Mouse (Mus musculus): ENCODE measurements around the gene Isy1. TPM values are rescaled to one million over a fixed set of nuclear protein-coding genes. Genes with fewer than 3 reads are reported as not detected.

Isy1 gene
- polyA plus RNA-seq, 1 experiment, result 51.1 TPM

DNA sequence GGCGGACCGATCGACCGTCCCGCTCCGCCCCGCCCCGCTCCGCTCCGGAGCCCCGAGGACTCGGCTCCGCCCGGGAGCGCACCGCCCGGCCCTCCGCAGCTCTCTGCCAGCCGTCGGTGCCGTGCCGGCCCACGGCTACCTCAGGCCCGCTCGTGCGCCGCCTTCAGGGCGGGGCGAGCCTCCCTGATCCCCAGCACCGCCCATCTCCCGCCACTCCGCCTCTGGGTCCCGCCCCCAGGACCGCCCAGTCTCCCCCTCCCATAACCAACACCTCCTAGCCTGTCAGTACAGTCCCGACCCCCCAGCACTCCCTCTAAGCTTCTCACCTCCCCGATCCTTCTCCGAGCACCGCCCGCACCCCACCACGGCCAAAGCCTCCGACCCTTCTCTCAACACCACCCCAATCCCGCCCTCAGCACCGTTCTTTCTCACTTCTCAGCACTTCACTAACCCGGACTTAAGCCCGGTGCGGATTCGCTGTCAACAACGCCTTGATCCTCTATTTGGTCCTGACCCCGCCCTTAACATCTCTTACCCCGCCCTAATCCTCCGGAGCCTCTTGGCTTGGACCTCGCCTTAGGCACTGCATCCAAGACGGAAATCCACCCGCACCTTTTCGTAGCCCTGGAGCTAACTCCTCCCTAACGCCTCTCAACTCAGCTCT, 26.8 kb downstream of the Isy1 start, which contains the start of gene Rab43:
Rab43 (minus strand) TSS at position 490 of the 664 bp plus-strand sequence.
- no peak for TF ChIP-seq GATA1 (IDR thresholded peaks at IDR 0.05; ENCODE audit: low read length)

DNA sequence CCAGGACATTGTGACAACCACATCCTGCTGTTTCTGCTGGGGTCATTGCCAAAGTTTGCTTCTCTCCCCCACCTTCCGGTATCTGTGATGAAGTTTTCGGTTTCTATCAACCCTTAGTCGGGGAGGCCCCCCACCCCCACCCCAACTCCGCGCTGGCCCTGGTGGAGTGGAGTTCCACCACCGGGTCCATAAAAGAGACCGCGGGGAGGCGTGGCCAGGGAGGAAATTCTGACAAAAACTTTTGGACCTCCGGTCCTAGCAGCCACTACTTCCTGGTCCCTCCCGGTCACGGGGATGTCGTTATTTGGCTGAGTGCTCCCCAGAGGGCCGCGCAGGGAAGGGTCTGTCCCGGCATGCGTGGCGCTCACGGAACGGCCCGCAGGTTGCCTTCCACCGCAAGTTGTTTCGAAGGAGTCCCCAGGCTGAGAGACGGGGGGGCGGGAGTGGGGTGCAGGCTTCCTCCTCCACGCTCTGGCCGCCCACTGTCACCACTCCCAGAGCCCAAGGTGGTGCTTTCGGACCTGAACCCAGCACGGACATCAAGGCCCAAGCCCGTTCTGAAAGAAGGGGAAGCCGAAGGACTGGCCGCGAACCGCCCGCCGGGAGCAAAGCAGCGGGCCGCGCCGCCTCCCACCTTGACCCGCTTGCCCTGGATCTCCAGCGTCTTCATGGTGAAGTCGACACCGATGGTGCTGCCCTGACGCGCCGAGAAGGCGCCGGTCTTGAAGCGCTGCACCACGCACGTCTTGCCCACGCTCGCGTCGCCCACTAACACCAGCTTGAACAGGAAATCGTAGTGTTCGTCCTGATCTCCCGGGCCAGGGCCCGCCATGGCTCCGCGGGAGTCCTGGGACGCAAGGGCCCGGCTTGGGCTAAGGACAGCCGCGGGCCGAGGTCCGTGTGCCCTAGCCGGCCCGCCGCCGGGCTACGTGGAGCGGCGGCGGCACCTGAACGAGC, 27.6 kb downstream of the Isy1 start:
- TF ChIP-seq GATA1 (IDR thresholded peaks at IDR 0.05; ENCODE audit: low read length), result no peak

DNA sequence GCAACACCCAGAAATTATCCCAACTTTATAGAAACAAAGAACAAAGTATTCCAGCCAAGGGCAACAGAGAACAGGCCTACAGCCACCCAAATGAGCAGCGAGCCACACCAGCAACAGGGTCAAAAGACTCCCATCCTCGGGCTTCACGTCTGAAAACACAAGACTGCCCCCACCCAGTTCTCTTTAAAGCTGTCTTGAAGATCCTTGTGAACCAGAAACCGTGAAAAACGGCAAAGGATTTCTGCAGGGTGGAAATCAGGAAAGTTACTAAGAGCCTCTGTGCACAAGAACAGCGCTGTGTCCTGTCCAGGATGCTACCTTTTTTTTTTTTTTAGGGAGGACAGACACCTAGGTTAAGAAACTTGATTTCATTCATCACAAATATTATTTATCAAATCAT, 28.3 kb downstream of the Isy1 start:
- no peak for TF ChIP-seq GATA1 (IDR thresholded peaks at IDR 0.05; ENCODE audit: low read length)

DNA sequence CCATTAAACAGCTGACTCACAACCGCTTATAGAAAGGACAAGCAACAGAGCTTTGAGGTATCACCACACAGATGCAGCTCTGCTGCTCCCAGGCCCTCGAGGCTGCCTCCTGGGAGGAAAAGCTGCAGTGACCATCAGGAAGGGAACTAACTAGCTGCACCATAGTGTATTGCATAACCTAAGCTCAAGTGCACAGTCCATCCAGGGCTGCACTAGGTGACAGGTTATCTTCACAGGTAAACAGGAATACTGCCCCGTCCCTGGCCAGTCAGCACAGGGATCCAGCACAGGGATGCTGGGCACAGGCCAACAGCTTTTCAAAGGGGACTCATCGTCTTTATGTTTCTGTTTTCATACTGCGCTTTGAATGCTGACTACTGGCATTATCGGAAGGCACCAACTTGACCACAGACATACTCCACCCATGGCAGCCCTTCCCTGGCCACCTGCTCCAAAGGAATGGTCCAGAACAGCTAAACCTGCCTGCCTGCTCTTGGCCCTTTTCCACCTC, 28.9 kb downstream of the Isy1 start:
- no peak for TF ChIP-seq GATA1 (IDR thresholded peaks at IDR 0.05; ENCODE audit: low read length)

DNA sequence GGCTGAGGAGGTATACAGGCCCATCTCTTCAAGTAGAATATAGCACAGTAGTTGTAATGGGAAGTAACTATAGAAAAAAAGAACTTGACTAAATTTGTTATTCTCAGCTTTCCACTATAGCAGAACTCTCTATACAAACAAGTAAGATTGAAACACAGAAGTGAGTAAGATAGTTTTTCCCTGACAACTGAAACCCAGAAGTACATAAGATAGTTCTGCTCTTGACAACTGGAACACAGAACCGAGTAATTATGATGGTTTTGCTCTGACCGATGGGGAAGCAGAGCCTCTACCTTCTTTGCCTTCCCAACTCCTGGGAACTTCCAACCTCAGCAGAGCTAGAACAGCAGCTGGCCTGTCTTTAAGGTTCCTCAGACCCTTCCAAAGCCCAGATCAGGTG, 29.5 kb downstream of the Isy1 start:
- no peak for TF ChIP-seq GATA1 (IDR thresholded peaks at IDR 0.05; ENCODE audit: low read length)

DNA sequence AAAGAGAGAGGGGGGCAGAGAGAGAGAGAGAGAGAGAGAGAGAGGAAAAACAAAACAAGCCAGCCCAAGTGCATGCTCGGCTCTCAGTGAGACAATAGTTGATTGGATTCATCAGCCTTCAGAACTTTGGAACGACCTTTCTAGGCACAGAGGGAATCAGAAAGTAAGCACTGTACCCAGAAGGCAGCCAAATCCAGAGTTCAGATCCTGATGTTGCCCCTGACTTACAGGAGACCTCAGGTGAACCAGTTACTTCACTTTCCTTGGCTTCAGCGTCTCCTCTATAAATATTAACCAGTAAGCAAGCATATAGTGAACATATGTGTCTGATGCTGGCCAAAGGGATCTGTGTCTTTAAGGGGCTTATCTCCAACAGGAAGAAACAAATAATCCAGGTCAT, 30.1 kb downstream of the Isy1 start:
- TF ChIP-seq GATA1 (IDR thresholded peaks at IDR 0.05; ENCODE audit: low read length), result no peak

DNA sequence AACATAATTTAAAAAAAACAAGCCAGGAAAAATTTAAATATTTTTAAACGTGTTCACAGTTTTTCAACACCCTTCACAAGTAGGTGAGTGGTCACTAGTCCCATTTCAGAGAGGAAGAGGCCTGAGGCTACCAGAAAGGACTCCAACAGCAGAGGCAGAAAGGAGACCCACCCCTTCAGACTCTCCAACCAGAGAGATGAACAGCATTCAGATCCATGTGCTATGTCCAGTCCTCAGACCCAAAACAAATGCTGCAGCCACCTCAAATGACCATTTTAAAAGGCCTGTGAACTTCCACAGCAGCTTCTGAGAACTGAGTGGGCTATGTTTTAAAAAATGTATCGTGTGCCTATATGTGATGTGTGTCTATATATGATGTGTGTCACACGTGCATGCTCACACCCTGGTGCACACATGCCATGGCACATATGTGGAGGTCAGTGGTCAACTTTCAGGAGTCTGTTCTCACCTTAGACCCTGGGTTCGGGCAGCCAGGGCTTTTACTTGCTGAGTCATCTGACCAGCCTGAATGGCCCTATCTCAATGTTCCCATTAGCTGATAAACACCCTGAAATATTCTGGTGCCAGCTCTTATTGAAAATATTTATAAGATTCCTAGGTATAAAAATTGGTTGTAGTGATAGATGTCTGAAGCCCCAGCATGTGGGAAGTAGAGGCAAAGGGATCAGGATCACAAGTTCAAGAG, 30.7 kb downstream of the Isy1 start:
- TF ChIP-seq GATA1 (IDR thresholded peaks at IDR 0.05; ENCODE audit: low read length), result no peak

DNA sequence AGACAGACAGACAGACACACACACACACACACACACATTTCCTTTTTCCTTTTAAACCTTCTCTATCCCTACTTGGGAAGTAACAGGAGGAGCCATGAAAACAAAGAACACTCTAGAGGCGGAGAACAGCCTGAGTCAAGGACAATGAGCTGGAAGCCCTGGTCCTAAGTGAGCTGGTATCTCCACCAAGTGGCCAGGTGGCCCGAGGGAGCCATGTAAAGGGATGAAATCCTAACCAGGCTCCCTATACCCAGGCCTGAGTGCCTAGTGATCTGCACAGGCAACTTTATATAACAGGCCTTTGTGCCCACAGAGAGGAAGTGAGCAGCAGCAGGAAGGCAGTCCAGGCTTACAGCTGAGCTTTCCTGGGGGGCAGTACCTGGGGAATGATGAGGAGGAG, 31.7 kb downstream of the Isy1 start:
- no peak for TF ChIP-seq GATA1 (IDR thresholded peaks at IDR 0.05; ENCODE audit: low read length)

DNA sequence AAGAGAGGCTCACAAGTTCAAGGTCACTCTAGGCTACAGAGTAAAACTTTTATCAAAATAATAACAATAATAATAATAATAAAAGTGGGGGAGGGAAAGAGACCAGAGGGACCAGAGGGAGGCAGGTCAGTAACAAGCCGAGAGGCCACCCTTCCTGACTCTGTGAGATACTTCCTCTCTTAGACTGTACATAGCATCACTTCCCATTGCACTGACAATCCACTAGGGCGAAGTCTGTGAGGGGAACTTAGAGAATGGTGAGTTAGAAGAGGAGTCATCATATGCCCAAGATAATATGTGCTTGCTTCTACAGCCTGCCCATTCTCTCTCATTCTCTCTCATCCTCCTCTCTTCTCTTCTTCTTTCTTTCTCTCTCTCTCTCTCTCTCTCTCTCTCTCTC, 32.6 kb downstream of the Isy1 start:
- no peak for TF ChIP-seq GATA1 (IDR thresholded peaks at IDR 0.05; ENCODE audit: low read length)

DNA sequence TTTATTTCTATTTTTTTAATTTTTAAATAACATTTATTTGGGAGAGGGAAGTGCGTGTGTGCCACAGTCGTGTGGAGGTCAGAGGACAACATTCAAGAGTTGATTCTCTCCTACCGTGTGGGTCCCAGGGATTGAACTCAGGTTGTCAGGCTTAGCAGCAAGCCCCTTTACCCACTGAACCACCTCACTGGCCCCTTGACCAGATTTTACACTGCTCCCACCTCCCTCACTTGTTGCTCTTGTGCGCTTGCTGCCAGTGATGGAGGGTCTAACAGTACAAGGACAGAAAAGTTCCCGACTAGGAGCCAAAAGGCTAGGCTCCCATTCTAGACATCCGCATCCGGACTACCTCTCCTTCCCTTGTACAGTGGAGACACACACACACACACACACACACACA, 33.1 kb downstream of the Isy1 start:
- no peak for TF ChIP-seq GATA1 (IDR thresholded peaks at IDR 0.05; ENCODE audit: low read length)

DNA sequence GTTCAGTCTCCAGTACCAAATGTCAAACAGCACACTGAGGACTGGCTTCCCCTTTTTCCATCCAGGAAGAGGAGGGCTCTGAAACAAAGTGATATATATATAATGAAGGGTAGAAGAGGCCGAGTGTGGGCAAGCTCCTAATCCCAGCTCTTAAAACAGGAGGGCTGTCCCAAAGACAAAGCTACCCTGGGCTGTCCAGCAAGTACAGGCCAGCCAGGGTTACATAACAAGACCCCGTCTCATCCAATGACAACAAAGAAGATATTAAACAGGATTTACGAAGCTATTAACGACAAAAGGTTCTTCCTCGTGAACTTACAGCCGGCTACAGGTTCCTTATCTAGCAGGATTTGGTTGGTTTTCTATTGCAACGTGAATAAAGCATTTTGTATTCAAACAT, 33.7 kb downstream of the Isy1 start:
- TF ChIP-seq GATA1 (IDR thresholded peaks at IDR 0.05; ENCODE audit: low read length), result no peak

DNA sequence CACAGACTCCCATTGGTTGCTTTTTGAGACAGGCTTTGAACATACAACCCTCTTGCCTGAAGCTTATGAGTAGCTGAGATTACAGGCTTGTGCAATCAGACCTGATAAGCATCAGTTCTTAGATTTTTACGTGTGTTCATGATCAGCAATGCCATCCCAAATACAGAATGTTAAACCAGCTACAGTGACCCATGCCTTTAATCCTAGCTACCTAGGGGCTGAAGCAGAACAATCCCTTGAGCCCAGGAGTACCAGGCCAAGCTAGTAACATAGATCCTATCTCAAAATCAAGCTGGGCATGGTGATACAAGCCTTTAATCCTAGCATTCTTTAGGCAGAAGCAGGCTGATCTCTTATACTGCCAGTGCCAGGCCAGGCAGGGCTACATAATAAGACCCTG, 34.6 kb downstream of the Isy1 start:
- no peak for TF ChIP-seq GATA1 (IDR thresholded peaks at IDR 0.05; ENCODE audit: low read length)

DNA sequence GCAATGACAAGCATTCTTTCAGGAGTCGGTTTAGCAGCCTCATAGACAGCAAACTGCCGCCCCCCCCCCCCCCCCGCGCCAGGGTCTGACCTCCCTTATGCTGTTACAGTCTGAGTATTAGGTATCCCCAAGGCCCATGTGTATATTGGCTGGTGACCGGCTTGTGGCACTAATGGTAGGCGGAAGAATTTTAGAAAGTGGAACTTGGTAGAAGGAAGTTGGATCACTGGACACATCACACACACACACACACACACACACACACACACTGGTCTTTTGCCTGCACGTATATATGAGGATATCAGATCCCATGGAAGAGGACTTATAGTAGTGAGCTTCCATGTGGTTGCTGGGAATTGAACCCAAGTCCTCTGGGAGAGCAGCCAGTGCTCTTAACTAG, 36.1 kb downstream of the Isy1 start:
- no peak for TF ChIP-seq GATA1 (IDR thresholded peaks at IDR 0.05; ENCODE audit: low read length)

DNA sequence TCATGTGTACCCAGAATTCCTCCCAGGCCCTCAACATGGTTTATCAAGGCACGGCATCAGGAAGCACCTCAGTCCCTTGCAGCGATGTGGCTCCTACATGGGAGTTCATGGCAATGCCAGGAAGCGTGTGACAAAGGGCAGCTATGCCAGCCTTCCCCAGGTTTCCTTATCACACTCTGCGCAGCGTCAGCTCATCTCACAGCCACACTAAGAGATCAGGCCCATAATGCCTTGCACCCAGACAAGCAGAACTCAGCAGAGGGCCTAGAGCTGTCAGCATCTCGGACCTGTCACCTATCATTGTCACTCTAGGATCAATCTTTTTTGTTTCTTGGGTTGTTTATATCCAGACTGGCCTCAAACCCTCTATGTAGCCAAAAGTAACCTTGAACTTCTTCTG, 39.0 kb downstream of the Isy1 start:
- no peak for TF ChIP-seq GATA1 (IDR thresholded peaks at IDR 0.05; ENCODE audit: low read length)

DNA sequence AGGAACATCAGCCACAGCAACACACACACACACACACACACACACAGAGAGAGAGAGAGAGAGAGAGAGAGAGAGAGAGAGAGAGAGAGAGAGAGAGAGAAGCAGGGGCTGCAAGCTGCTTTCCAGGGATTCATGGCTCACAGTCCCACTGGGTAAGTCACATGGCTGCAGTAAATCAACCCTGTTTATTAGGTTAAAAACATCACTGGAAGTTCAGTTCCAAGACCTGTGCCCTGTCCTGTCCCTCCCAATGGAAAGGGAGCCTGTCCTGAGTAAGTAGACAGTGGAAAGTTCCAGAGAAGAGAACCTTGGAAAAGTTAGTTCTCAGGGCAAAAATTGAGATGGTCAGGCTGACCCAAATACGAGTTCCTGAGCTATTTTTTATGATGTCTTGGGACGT, 41.3 kb downstream of the Isy1 start:
- no peak for TF ChIP-seq GATA1 (IDR thresholded peaks at IDR 0.05; ENCODE audit: low read length)
